Mouse (Mus musculus) liver, embryonic 11.5 days (tissue): ENCODE data around the gene Bend3. TPM values are rescaled to one million over a fixed set of nuclear protein-coding genes. Genes with fewer than 3 reads are reported as not detected.

Experiments
- ATAC-seq: fragments of 200-750 bp; cut with Nextera tagmentation; replicated peaks from 2 replicates; pipeline ENCODE4 v1.8.0; 2017; ENCODE audit warnings: moderate number of reproducible peaks, mild to moderate bottlenecking, moderate TSS enrichment, moderate library complexity; ENCODE audit not compliant: low FRiP score
- DNase-seq: peaks from one replicate; pipeline ENCODE4 v3.0.0-alpha.2; 2017; ENCODE audit warnings: low spot score
- H3K27ac ChIP-seq: fragments of 300-500 bp; sonication (generic); 2 replicates; pipeline ENCODE4 v1.5.1; 2014; ENCODE audit warnings: mild to moderate bottlenecking, low read depth, low read length, control low read depth
- H3K27me3 ChIP-seq: fragments of 300-500 bp; sonication (generic); replicated peaks from 2 replicates; pipeline ENCODE4 v1.6.1; 2014; ENCODE audit warnings: low read length, mixed read lengths; ENCODE audit not compliant: control insufficient read depth, insufficient read depth
- H3K36me3 ChIP-seq: fragments of 300-500 bp; sonication (generic); 2 replicates; pipeline ENCODE4 v1.6.1; 2014; ENCODE audit warnings: mild to moderate bottlenecking, low read length, moderate library complexity, mixed read lengths; ENCODE audit not compliant: control insufficient read depth, insufficient read depth
- H3K4me1 ChIP-seq: fragments of 300-500 bp; sonication (generic); replicated peaks from 2 replicates; pipeline ENCODE4 v1.6.1; 2014; ENCODE audit warnings: low read length, mixed read lengths; ENCODE audit not compliant: control insufficient read depth, insufficient read depth
- H3K4me2 ChIP-seq: fragments of 300-500 bp; sonication (generic); 2 replicates; pipeline ENCODE4 v1.6.1; 2014; ENCODE audit warnings: mild to moderate bottlenecking, control low read depth, moderate library complexity
- H3K4me3 ChIP-seq: fragments of 300-500 bp; sonication (generic); 2 replicates; pipeline ENCODE4 v1.5.1; 2014; ENCODE audit warnings: low read depth, low read length, control low read depth
- H3K9ac ChIP-seq: fragments of 300-500 bp; sonication (generic); 2 replicates; pipeline ENCODE4 v1.6.1; 2014; ENCODE audit warnings: low read depth, low read length, control low read depth
- H3K9me3 ChIP-seq: fragments of 300-500 bp; sonication (generic); 2 replicates; pipeline ENCODE4 v1.6.1; 2016; ENCODE audit warnings: low read length, inconsistent platforms, mixed read lengths; ENCODE audit not compliant: control insufficient read depth
- WGBS: fragments of 180-500 bp; shearing (Covaris S2); extraction: QIAGEN DNeasy Blood & Tissue Kit; methylation state at CpG from one replicate; pipeline ENCODE4 v1.1.7; 2014; 5-methylcytosine and 5-hydroxymethylcytosine counted together
- polyA plus RNA-seq: library from polyadenylated mRNA; unstranded; fragments of >200 nt; fragmentation: Nextera tagmentation; extraction: Ambion mirVana; gene quantifications from 2 replicates; pipeline ENCODE4 v1.2.1, GENCODE M21; 2014

Gene Bend3
- polyA plus RNA-seq, 1 experiment from 2014 or later, result 7.2 TPM

- no peak overlapping the region for H3K4me3 ChIP-seq
- H3K27ac ChIP-seq, result no peak overlapping the region
- H3K36me3 ChIP-seq, result no peaks in the 10 kb centered on the region
- no peak overlapping the region for H3K4me2 ChIP-seq
- no peaks in the 10 kb centered on the region for H3K9me3 ChIP-seq
- ATAC-seq (no peak), DNase-seq (no peak)
- peaks cover 42% of the 10 kb centered on the region for H3K4me1 ChIP-seq
- 78% methylated on average over 6 of the region's 6 CpGs for WGBS
- no peak overlapping the region for H3K9ac ChIP-seq
- H3K27me3 ChIP-seq, result no peaks in the 10 kb centered on the region
Observed at GRCm38 (mm10) chr10:43485751-43486268, 7.2 kb downstream of the Bend3 start.

GRCm38 (mm10) chr10:43487441-43488010 lies 8.9 kb downstream of the Bend3 start:
- DNase-seq (no peak), ATAC-seq (no peak)
- H3K27me3 ChIP-seq, result no peaks in the 10 kb centered on the region
- H3K4me2 ChIP-seq, result no peak overlapping the region
- H3K4me3 ChIP-seq, result no peak overlapping the region
- H3K4me1 ChIP-seq, result peaks cover 31% of the 10 kb centered on the region
- H3K36me3 ChIP-seq, result no peaks in the 10 kb centered on the region
- no peak overlapping the region for H3K27ac ChIP-seq
- H3K9me3 ChIP-seq, result no peaks in the 10 kb centered on the region
- H3K9ac ChIP-seq, result no peak overlapping the region
- 79% methylated on average over 3 of the region's 3 CpGs for WGBS

- Histone ChIP-seq H3K9me3 (no peaks in the 10 kb centered on the region), H3K9ac (no peak overlapping the region), H3K4me3 (no peak overlapping the region), H3K4me2 (no peak overlapping the region), H3K27me3 (no peaks in the 10 kb centered on the region), H3K36me3 (no peaks in the 10 kb centered on the region), H3K27ac (no peak overlapping the region), H3K4me1 (peaks cover 28% of the 10 kb centered on the region)
- DNase-seq, result no peak
- 76% methylated on average over 4 of the region's 4 CpGs for WGBS
- ATAC-seq, result no peak
Observed at GRCm38 (mm10) chr10:43488258-43488657, 9.6 kb downstream of the Bend3 start.

DNA sequence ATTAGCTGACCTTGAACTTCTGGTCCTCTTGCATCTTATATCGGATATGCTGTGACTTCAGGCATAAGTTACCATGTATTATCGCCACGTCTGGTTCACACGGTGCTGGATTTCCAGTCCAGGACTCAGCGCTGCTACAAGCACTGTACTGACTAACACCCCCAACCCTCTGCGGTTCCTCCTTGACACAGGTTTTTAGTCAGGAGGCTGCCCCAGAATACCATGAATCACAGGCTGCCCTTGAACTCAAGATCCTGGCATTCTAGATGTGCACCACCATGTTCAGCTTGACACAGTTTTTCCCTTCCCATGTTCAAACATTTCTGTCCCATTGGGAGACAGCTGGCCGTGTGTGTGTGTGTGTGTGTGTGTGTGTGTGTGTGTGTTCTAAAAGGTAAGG lies 10.5 kb downstream of the Bend3 start:
- Histone ChIP-seq H3K9me3 (no peaks in the 10 kb centered on the region), H3K4me3 (no peak overlapping the region), H3K9ac (no peak overlapping the region), H3K27me3 (no peaks in the 10 kb centered on the region), H3K4me2 (no peak overlapping the region), H3K4me1 (peaks cover 25% of the 10 kb centered on the region), H3K36me3 (no peaks in the 10 kb centered on the region), H3K27ac (no peak overlapping the region)
- ATAC-seq, result no peak
- DNase-seq, result no peak
- WGBS, result 77% methylated on average over 7 of the region's 7 CpGs

DNA sequence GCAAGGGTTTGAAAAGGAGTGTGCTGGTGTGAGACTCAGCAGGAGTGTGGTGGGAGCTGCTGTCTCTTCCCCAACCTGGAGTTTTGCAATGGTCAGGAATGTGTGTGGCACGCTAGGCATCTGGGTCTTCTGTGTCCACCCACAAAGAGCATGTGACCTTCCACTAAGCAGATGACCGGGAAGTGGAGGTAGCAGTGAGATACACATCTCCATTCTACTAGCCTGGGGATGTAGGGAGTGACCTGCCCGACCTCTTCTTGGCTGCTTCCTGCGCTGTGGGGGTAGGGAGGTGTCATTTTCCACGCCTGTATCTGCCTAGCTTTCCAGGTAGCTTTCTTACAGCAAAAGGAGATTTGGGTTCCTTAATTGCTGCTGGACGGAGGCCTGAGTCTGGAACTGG lies 10.9 kb downstream of the Bend3 start:
- Histone ChIP-seq H3K4me1 (peaks cover 25% of the 10 kb centered on the region), H3K4me2 (no peak overlapping the region), H3K27me3 (no peaks in the 10 kb centered on the region), H3K36me3 (no peaks in the 10 kb centered on the region), H3K4me3 (no peak overlapping the region), H3K27ac (peak overlapping the region; percentile 22; the same call in 1 of the 2 replicates), H3K9ac (no peak overlapping the region), H3K9me3 (no peaks in the 10 kb centered on the region)
- DNase-seq, result no peak
- ATAC-seq, result no peak; the same call in 1 of the 2 replicates
- WGBS, result 34% methylated on average over 6 of the region's 6 CpGs

- Histone ChIP-seq H3K4me3 (no peak overlapping the region), H3K9me3 (no peaks in the 10 kb centered on the region), H3K4me1 (peaks cover 25% of the 10 kb centered on the region), H3K27ac (peak overlapping the region; percentile 22; the same call in 1 of the 2 replicates), H3K36me3 (peaks cover 2% of the 10 kb centered on the region; the same call in 1 of the 2 replicates), H3K4me2 (no peak overlapping the region), H3K9ac (no peak overlapping the region), H3K27me3 (no peaks in the 10 kb centered on the region)
- ATAC-seq (no peak), DNase-seq (no peak)
- 75% methylated on average over 8 of the region's 8 CpGs for WGBS
Observed at GRCm38 (mm10) chr10:43490034-43490433, 11.4 kb downstream of the Bend3 start.

DNA sequence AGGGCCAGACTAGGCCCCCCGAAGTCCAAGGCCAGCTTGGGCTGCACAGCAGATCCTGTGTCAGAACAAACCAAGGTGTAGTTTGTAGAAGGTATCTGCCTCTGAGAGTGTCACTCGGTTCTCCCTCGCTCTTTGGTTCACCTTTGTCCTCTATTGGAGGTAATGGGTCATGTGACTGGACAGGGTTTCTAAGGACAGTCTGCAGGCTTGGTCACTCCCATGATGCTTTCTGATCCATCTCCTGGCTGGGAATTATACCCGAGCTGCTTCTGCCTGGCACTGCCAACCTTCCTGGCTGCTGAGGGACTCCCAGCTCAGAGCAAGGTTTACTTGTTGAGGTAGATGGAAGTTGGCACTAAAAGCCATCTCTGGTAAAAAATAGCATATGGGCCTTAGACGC lies 12.2 kb downstream of the Bend3 start:
- no peak for ATAC-seq
- no peak overlapping the region for H3K27ac ChIP-seq
- H3K9ac ChIP-seq, result no peak overlapping the region
- no peak overlapping the region for H3K4me2 ChIP-seq
- 78% methylated on average over 5 of the region's 5 CpGs for WGBS
- no peak overlapping the region for H3K4me3 ChIP-seq
- H3K36me3 ChIP-seq, result peaks cover 8% of the 10 kb centered on the region
- no peaks in the 10 kb centered on the region for H3K27me3 ChIP-seq
- DNase-seq, result no peak
- H3K4me1 ChIP-seq, result peaks cover 25% of the 10 kb centered on the region
- no peaks in the 10 kb centered on the region for H3K9me3 ChIP-seq

DNA sequence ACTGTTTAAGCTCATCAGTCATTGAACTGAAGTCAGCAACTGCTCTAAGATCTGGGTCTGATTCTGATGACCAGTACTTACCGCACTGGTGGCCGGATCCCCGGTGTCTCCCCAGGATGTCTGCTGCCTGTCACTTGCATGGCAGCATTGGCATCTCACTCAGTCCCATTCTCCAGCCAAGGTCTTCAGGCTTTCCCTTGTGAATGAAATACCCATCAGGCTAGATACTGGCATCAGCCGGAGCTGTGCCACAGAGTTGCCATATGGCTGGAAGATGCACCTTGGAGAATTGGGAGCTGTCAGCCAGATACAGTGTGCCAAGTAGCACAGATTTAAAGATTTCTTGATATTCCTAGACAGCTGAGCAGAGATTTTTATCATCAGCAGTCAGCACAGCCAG lies 24.0 kb downstream of the Bend3 start:
- Histone ChIP-seq H3K27ac (no peak overlapping the region), H3K9me3 (no peaks in the 10 kb centered on the region), H3K4me1 (no peaks in the 10 kb centered on the region), H3K4me3 (no peak overlapping the region), H3K9ac (no peak overlapping the region), H3K27me3 (no peaks in the 10 kb centered on the region), H3K4me2 (no peak overlapping the region), H3K36me3 (peaks cover 18% of the 10 kb centered on the region)
- 96% methylated on average over 4 of the region's 4 CpGs for WGBS
- ATAC-seq (no peak), DNase-seq (no peak)

DNA sequence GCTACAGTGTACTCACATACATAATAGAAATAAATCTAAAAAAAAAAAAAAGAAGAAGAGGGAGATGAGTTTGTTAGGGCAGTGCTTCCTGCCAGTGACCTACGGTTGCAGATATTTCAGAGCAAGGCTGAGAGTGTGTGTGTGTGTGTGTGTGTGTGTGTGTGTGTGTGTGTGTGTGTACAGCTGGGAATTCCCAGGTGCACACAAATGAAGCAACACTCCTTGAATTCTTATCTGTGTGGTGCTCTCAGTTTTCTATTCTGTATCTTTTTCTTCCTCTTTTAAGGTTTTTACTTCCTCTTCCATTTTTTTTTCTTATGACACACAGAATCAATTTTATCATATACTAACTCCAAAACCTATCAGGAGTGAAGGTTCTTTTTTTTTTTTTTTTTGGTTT lies 25.7 kb downstream of the Bend3 start:
- ATAC-seq, result no peak
- no peak for DNase-seq
- Histone ChIP-seq H3K4me2 (no peak overlapping the region), H3K4me1 (no peaks in the 10 kb centered on the region), H3K9me3 (no peaks in the 10 kb centered on the region), H3K27ac (no peak overlapping the region), H3K9ac (no peak overlapping the region), H3K36me3 (peaks cover 7% of the 10 kb centered on the region; the same call in 1 of the 2 replicates), H3K4me3 (no peak overlapping the region), H3K27me3 (no peaks in the 10 kb centered on the region)
- WGBS, result 82% methylated on average over 1 of the region's 1 CpGs
